Mouse (Mus musculus) lung, postnatal 25 days (tissue): ENCODE measurements around the gene Apof.

Experiments used
- DNase-seq: peaks from one replicate; pipeline ENCODE4 v3.0.0; 2022; ENCODE audit warnings: low spot score

The Apof gene

DNA sequence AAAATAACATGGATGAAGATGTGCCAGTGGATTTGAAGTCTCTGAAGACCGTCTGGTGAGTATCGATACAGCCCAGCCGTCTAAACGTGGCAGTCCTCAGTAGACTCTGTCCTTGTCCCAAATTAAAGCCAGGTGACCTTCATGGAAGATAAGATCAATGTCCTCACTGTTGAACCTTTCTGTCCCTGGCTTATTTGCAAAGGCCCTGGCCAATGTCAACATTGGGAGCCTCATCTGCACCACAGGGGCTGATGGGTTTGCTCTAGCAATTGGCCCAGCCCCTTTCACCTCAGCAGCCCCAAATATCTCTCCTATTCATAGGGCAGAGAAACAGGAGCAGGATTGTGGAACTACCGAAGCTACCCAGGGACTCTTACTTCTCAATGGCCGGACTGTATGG is at the start of gene Apof:
Gene Apof, plus strand, starts transcription at position 301 of the 400 bp plus-strand sequence.
- no peak for DNase-seq

DNA sequence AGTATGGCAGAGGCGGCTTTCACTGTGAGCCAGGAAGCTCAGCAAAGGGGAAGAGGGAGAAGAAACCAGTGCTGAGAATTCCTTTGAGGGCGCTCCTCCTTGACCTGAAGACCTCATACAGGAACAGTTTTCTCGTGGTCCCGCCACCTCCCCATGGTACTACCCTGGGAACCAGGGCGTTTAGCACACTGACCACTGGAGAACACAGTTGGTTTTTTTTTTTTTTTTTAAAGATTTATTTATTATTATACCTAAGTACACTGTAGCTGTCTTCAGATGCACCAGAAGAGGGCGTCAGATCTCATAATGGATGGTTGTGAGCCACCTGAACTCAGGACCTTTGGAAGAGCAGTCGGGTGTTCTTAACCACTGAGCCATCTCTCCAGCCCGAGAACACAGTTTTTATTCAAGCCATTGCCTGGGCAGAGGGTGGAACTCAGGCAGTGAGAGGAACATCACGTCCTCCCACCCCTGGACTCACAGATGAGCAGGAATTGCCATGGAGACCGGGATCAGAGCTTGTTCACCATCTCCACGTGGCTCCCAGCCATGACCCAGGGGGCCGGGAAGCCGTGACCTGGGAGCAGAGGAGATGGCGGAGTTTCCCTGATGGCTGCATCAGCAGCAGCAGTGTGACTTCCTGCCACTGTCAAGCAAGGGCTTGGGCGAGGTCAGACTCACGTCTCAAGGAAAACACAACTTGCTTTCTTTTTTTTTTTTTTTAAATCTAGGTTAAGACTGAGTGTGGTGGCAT is 46.8 kb upstream of the Apof start:
- DNase-seq: no peak

DNA sequence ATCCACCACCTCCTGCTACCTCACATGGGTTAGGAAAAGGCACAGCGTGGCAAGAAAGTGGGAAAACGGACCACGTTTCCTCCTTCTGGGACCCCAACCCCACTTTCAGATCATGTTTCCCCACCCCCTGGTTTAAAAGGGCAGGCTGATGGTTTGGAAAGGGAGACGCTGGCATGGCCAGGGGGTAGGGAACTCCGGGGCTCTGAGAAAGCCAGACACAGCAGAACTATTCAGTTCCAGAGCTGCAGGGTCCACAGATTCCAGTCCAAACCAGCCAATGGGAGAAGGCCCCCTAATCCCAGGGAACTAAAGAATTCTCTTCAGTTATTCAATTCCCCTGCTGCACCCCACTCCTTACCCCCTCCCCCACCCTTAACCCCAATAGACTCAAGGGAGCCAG is 43.4 kb upstream of the Apof start:
- no peak for DNase-seq

DNA sequence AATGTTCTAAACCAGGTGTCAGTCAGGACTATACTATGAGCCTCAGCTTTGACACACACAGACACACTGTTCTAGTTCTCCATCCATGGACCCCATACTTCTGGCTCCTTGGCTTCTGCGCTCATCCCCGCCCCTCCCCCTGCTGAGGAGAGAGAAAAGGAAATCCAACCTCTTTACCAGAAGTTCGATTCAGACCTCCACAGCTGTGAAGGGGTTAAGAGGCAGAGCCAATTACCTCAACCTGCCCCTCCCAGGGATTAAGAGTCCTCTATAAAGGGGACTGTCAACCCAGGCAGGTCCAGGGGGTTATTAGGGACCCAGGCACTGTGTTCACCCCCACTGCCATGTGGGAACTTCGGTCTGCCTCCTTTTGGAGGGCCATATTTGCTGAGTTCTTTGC is 42.9 kb upstream of the Apof start, which contains the start of gene Mip:
Gene Mip, plus strand, starts transcription at position 301 of the 400 bp plus-strand sequence.
- no peak for DNase-seq

DNA sequence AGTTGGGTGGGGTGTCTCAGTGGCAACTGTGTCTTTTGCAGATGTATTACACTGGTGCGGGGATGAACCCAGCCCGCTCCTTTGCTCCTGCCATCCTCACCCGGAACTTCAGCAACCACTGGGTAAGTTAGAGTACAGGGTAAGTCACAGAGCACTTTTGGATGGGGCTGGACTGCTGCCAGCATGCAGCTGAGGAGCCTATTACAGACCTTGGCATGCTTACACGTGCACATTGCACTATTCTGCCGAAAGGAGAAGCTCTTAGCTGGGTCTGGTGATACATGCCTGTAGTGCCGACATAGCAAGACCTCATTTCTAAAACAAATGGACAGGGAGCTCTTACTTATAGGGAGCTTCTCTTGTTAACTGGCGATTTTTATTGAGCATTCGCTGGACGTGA is 40.9 kb upstream of the Apof start:
- DNase-seq: no peak

- no peak for DNase-seq
Observed at GRCm38 (mm10) chr10:128228009-128228408, 40.5 kb upstream of the Apof start.

GRCm38 (mm10) chr10:128230582-128230981 is 37.9 kb upstream of the Apof start:
- DNase-seq: no peak

DNA sequence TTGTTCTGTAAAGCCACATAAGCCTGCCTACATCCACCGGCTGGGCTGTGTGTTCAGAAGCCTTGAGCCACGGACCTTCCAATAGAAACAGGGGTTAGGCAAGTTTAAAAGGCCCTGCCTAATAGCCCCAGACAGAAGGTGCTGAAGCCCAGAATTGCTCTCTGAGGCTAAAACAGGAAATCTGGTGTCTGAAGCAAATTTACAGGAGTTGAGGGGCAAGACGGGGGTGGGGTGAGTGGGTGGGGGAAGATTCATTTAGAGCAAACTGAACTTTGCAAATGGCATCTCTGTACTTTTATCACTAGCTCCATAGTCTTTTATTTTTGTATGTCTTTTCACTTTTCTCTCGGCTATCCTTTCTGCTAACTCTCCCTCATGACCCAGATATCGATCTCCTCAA is 37.3 kb upstream of the Apof start:
- DNase-seq: no peak

- DNase-seq: peak; percentile 83
Observed at GRCm38 (mm10) chr10:128231697-128232419, 36.6 kb upstream of the Apof start, which contains the start of gene Timeless. Gene Timeless (plus strand): TSS chr10:128232065.

DNA sequence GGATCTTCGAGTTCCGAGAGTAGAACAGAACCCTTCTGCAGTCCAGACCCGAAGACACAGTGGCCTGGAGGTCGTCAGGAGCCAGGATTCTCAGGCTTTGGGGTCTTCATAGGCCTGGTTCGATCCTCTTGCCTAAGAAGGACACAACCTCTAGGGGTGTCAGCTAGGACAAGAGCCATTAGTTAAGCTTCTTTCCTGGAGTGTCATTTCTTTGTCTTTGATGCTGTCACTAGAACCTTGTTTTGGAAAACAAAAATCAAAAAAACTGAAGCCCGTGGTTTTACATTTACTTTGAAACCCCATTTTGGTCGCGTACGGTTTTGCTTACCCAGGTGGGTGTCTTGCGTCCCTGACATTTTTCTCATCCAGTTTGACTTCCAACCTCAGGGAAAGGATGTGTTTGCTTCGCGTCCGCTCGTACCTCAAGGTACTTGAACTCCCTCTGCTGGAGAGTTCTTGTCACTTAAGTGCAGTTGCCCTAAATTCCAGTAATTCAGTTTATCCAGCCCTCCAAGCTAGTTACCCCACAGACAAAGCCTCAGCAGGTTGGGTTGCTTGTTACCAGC is 36.0 kb upstream of the Apof start:
- DNase-seq: peak; percentile 82

GRCm38 (mm10) chr10:128236321-128236720 is 32.1 kb upstream of the Apof start:
- DNase-seq: no peak

DNA sequence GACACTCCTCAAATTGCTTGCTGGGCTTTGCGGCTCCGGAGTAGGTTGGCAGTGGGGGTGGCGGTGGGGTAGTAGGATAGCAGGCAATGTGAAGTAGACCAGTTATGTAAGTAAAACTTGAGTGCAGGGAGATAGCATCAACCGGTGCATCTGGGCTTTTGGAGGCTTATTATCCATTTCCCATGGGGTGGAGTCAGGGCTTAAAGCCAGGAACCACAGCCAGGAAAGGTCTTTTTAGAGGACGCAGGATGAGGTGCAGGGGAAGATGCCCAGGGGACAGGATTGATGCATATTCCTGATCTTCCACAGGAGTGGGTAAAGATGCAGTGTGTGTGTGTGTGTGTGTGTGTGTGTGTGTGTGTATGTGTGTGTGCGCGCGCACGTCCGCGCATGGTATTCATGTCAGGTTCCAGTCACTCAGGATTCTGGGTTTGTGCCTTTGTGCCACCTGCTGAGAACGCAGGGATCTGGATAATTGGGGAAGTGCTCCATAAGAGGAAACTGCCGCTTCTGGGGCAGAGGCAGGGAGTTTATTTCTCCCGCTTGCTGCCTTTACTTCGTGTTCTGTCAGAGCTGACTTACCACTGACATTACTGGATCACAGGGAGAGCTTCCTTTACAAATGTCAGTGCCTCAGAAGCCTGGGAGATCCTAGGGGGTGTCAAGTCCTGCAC is 30.5 kb upstream of the Apof start:
- no peak for DNase-seq

GRCm38 (mm10) chr10:128239140-128239539 is 29.3 kb upstream of the Apof start:
- DNase-seq: no peak

DNA sequence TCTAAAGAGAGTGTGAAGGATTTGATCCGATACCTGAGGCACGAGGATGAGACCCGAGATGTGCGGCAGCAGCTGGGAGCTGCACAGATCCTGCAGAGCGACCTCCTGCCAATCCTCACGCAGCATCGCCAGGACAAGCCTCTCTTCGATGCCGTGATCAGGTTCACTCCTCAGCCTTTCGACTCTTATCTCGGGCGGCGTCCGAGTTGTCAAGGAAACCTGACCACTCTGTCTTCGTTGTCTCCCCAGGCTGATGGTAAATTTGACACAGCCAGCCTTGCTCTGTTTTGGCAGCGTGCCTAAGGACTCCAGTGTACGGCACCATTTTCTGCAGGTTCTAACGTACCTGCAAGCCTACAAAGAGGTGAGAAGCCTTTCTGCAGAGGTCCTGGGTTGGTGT is 28.3 kb upstream of the Apof start:
- DNase-seq: no peak

GRCm38 (mm10) chr10:128243252-128243651 is 25.2 kb upstream of the Apof start:
- no peak for DNase-seq

DNA sequence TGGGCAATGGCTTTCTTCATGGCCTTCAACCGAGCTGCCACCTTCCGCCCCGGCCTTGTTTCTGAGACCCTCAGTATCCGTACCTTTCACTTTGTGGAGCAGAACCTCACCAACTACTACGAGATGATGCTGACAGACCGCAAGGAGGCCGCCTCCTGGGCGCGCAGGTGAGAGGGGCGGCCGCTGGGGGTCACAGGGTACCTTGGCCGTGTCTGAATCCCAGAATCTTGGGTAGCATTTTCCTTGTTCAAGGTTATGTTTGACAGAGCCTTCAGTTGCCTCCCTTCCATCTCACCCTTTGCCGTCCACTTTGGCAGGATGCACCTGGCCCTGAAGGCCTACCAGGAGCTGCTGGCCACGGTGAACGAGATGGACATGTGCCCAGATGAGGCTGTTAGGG is 24.4 kb upstream of the Apof start:
- DNase-seq: no peak

DNA sequence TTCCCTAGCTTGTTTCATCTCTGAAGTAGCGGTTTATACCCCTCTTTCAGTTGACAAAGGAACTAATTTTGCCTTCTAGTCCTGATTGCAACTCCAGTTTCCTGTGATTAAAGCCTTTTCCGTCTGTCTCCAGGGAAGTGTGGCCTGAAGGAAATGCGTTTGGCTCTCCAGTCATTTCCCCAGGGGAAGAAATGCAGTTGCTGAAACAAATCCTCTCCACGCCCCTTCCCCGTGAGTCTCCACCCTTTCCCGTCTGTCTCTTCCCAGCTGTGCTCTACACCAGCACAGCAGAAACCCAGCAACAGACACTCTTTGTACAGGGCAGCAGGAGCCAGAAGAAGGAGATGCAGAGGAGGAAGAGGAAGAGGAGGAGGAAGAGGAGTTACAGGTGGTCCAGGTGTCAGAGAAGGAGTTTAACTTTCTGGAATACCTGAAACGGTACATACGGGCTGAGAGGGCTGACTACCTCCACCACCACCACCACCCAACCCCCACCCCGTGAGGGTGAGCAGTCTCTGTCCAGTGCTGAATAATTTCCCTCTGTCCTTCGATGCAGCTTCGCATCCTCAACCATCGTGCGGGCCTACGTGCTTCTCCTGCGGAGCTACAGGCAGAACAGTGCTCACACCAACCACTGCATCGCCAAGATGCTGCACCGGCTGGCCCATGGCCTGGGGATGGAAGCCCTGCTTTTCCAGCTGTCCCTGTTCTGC is 21.3 kb upstream of the Apof start:
- DNase-seq: peak; percentile 69

GRCm38 (mm10) chr10:128250565-128250964 is 17.9 kb upstream of the Apof start:
- no peak for DNase-seq

DNA sequence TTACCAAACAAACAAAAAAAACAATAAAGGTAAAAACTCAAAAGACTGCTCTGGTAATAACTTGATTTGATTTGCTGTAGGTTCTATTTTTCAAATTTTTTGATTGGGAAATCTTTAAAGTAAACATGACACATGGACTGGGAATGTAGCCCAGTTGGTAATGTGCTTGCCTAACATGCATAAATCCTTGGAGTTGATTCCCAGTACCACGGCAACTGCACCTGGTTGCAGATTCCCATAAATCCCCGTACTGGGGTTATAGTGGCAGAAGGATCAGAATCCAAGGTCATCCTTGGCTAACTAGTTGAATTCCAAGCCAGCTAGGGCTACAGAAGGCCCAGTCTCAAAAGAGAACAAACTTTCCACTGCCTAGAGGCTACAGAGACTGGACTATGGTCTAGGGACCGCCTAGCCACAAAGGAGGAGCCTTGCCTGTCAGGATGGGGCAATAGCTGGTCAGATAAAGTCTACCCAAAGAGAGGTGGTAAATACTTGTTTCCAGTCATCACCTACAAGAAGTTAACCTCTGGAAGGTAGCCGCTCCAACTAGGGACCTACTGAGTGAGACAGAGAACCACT is 14.7 kb upstream of the Apof start, which contains the start of gene Apon:
Gene Apon, plus strand, starts transcription at position 420 of the 579 bp plus-strand sequence.
- DNase-seq: peak; percentile 19

DNA sequence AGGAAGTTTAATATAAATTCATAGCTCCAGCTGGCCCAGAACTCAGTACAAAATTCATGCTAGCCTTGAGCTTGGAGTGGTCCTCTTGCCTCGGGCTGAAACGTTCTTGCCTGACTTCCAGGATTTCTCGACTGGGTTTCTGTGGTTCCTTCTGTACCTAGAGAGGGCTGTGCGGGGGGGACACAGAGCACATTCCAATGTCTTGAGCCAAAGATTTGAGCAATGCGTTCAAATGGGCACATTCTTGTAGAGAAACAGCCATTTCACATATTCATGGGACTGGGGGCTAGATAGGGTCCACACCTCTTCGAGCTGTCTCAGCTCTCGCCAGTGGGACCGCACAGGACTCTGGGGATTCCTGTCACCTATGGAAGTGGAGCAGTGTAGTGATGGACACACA is 12.5 kb upstream of the Apof start:
- no peak for DNase-seq

DNA sequence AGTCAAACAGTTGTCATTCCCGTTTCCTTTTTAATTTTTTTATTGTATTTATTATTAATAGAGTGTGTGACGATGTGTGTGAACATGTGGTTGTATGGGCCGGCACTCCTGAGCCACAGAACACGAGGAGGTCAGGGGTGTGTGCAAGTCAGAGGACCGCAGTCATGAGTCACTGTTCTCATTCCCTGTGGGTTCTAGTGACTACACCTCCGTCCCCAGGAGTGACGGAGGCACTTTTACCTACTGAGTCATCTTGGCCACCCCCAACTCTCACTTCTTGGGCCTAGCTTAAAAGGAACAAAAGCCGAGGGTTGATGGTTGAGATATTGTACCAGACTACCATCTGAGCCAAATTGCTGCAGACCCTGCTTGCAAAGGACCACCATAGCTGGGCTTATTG is 12.1 kb upstream of the Apof start:
- DNase-seq: no peak
